Mouse (Mus musculus) thymus, postnatal 0 days (tissue): Measurements from ENCODE around the gene Larp7. TPM values are rescaled to one million over a fixed set of nuclear protein-coding genes. Genes with fewer than 3 reads are reported as not detected.

ENCODE experiments used
- DNase-seq: peaks from one replicate; pipeline ENCODE4 v3.0.0-alpha.2; 2015; ENCODE audit warnings: low spot score
- polyA plus RNA-seq: library from polyadenylated mRNA; unstranded; fragments of >200 nt; fragmentation: Nextera tagmentation; extraction: Ambion mirVana; gene quantifications from 2 replicates; pipeline ENCODE4 v1.2.1, GENCODE M21; 2015

Larp7 gene
- polyA plus RNA-seq: 58.7 and 59.8 TPM in 2 replicates

GRCm38 (mm10) chr3:127552973-127553719 lies at the start of gene Larp7, which contains the start of gene Zgrf1:
TSS of gene Larp7 (minus strand) at chr3:127553349.
TSS of gene Zgrf1 (plus strand) at chr3:127553489.
- peak; percentile 99 for DNase-seq

GRCm38 (mm10) chr3:127597136-127597535 lies 44.0 kb upstream of the Larp7 start:
- DNase-seq: no peak

- peak; percentile 76 for DNase-seq
These were observed 19.4 kb upstream of the Larp7 start for GRCm38 (mm10) chr3:127572557-127572956.

- no peak for DNase-seq
These were observed 12.0 kb upstream of the Larp7 start for GRCm38 (mm10) chr3:127565129-127565528.

GRCm38 (mm10) chr3:127562974-127563373 lies 9.8 kb upstream of the Larp7 start:
- no peak for DNase-seq

GRCm38 (mm10) chr3:127558201-127558600 lies 5.1 kb upstream of the Larp7 start:
- DNase-seq: no peak

GRCm38 (mm10) chr3:127554723-127555122 lies 1.6 kb upstream of the Larp7 start:
- DNase-seq: no peak

GRCm38 (mm10) chr3:127553720-127554043 lies 533 bp upstream of the Larp7 start:
- DNase-seq: no peak

- no peak for DNase-seq
These were observed 646 bp downstream of the Larp7 start for GRCm38 (mm10) chr3:127552434-127552972.

- peak; percentile 38 for DNase-seq
These were observed 5.3 kb downstream of the Larp7 start for GRCm38 (mm10) chr3:127547882-127548281.

GRCm38 (mm10) chr3:127544610-127545121 lies 8.5 kb downstream of the Larp7 start:
- DNase-seq: no peak

GRCm38 (mm10) chr3:127543976-127544375 lies 9.2 kb downstream of the Larp7 start:
- no peak for DNase-seq

- DNase-seq: no peak
These were observed 14.0 kb downstream of the Larp7 start for GRCm38 (mm10) chr3:127539193-127539592.

GRCm38 (mm10) chr3:127530293-127530692 lies 22.9 kb downstream of the Larp7 start:
- DNase-seq: no peak

- no peak for DNase-seq
These were observed 23.3 kb downstream of the Larp7 start for GRCm38 (mm10) chr3:127529824-127530223.

GRCm38 (mm10) chr3:127529210-127529609 lies 23.9 kb downstream of the Larp7 start:
- DNase-seq: no peak

- DNase-seq: no peak
These were observed 25.6 kb downstream of the Larp7 start for GRCm38 (mm10) chr3:127527465-127528034.

- no peak for DNase-seq
These were observed 27.8 kb downstream of the Larp7 start for GRCm38 (mm10) chr3:127525188-127525819.

- no peak for DNase-seq
These were observed 32.0 kb downstream of the Larp7 start for GRCm38 (mm10) chr3:127521156-127521555.

GRCm38 (mm10) chr3:127520300-127520699 lies 32.8 kb downstream of the Larp7 start:
- DNase-seq: no peak

GRCm38 (mm10) chr3:127515251-127515650 lies 37.9 kb downstream of the Larp7 start:
- DNase-seq: no peak

- no peak for DNase-seq
These were observed 39.5 kb downstream of the Larp7 start for GRCm38 (mm10) chr3:127513699-127514098.
